Mouse (Mus musculus) adrenal gland, postnatal 14 days (tissue): ENCODE results near the gene Piezo1. TPM values are rescaled to one million over a fixed set of nuclear protein-coding genes. Genes with fewer than 3 reads are reported as not detected.

Source experiments
- DNase-seq: peaks from one replicate; pipeline ENCODE4 v3.0.0; 2021; ENCODE audit warnings: mixed read lengths
- total RNA-seq: library from RNA; stranded (reverse); gene quantifications from 2 replicates; pipeline ENCODE4 v1.2.3, GENCODE M21; 2021

Piezo1 gene
- total RNA-seq, 1 experiment from 2014 or later = 23.2 TPM

- peak; percentile 58 for DNase-seq
Observed at GRCm38 (mm10) chr8:122497016-122497734, 54.0 kb downstream of the Piezo1 start.

GRCm38 (mm10) chr8:122488387-122488786, 62.7 kb downstream of the Piezo1 start:
- DNase-seq = no peak

- no peak for DNase-seq
Observed at GRCm38 (mm10) chr8:122484831-122485230, 66.3 kb downstream of the Piezo1 start.

DNA sequence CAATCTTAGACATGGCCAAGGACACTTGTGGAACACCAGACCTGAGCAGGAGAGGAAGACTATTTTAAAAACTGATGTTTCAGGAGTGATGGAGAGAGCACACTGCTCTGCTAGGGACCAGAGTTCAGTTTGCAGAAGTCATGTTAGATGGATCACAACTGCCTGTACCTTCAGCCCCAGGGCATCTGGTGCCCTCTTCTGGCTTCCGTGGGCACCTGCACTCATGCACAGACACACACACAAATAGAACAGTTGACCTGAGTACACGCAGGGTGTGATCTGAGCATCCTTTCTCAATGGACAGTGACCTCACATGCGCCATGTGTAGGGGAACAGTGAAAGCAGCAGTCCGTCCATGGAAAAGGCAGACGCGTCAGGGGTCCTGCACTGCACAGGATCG, 67.3 kb downstream of the Piezo1 start:
- DNase-seq = no peak

- no peak for DNase-seq
Observed at GRCm38 (mm10) chr8:122482448-122482847, 68.7 kb downstream of the Piezo1 start.

DNA sequence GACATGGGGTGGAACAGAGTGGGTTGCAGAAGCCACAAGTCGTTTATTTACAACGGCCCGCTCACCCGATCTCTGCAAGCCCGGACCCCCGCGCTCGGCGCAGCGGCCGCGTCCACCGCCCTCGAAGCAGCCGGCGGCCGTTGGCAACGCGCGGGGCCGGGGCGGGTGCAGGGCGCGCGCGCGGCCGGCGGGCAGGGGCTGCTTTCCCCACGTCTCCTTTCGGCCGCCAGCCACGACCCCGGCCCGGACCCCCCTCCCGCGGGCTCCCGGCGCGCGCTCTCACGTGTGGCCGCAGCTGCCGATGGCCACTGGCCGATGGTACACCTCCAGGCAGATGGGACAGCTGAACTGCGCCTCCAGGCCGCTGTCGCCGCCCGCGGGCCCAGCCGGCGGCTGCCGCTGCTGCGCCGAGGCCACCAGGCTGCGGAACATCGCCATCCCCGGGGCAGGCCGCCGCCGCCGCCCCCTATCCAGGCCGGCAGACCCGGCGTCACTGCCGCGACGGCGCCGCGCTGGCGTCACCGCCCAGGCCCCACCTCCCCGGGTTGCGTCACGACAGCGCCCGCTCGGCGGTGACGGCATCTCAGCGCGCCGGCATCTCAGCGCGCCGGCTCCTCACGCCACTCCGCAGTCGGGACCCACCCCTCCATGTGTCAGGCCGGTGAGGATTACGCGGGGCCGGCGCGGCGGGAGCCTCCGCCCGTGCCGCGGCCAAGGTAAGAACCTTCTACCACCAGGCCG, 75.4 kb downstream of the Piezo1 start, which contains the start of the genes Rnf166 and Ctu2:
Rnf166 (minus strand) TSS at position 485 of the 741 bp plus-strand sequence.
Ctu2 (plus strand) TSS at position 564 of the 741 bp plus-strand sequence.
- peak; percentile 97 for DNase-seq

- peak; percentile 84 for DNase-seq
Observed at GRCm38 (mm10) chr8:122474951-122475560, 76.1 kb downstream of the Piezo1 start.

DNA sequence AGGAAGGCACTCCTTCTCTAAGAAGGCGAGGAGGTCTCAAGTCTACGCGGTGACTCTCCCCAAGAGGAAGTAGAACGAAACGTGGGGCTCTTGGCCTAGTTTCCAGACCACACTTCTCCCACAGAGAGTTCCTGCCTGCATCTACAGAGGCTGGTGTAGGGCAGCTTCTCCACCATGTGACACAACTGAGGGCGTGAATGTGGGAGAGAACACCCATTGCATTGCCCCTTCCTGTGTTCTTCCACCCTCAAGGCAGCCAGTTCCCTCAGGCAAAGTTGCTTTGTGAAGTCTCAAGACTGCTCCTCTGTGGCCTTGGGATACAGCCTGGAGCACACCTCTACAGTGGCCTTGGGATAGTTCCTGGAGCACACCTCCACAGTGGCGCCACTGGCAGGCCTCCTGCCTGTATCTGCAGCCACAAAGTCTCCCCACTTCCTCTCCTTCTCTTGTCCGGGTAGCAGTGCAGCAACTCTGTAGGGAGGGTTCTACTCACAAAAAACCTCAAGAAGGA, 77.2 kb downstream of the Piezo1 start:
- no peak for DNase-seq

GRCm38 (mm10) chr8:122470691-122471090, 80.4 kb downstream of the Piezo1 start:
- no peak for DNase-seq

DNA sequence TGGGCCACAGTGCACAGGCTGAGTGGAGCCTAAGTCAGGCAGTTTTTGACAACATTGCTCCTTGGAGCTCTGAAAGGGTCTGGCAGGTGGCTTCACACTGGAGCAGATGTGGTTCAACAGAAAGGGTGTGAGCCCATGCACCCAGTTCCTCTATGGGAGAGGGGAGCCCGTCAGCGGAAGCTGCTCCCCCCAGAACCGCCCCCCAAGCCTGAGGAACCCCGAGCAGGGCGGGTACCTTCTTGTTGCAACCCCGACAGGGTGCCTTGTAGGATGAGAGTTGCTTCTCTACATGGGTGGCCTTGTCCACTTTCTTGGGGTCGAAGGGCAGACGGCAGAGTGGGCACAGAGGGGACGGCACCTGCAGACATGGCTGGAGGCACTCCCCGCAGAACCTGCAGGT, 81.2 kb downstream of the Piezo1 start:
- no peak for DNase-seq

- DNase-seq = no peak
Observed at GRCm38 (mm10) chr8:122469407-122469806, 81.7 kb downstream of the Piezo1 start.

DNA sequence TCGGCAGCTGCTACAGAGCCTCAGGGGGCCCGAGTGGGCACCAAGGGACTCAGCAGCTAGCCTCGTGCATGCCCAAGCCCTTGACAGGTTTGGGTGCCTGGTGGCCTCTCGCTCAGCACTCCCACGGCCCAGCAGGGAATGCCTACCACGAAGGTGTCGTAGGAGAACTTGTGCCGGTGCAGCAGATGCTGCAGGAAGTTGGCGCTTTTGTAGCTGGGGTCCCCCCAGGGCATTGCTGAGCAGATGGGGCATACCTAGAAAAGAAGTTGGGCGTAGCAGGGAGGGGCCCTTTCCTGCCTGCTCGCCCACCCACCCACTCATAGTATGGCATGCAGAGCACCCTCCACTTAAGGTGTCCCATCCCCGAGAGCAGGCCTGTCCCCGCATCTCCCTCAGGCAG, 83.3 kb downstream of the Piezo1 start:
- DNase-seq = no peak

DNA sequence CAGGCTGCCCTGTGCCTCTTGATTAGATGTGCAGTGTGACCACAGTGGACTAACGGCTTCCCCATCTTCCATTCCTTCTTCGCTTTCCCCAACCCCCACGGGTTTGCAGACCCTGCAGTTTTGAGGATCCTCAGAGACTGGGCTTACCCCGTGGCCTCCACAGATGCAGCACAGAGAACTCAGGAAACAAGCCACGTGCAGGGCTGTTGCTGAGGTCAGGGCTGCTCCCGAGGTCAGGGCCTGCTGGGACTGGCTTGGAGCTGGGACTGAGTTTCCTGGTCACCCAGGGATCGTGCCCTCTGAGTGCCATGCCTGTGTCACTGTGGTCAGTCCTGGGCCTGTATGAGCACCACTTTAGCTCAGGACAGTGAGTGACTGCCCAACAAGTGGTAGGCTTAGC, 86.1 kb downstream of the Piezo1 start:
- peak; percentile 50 for DNase-seq

DNA sequence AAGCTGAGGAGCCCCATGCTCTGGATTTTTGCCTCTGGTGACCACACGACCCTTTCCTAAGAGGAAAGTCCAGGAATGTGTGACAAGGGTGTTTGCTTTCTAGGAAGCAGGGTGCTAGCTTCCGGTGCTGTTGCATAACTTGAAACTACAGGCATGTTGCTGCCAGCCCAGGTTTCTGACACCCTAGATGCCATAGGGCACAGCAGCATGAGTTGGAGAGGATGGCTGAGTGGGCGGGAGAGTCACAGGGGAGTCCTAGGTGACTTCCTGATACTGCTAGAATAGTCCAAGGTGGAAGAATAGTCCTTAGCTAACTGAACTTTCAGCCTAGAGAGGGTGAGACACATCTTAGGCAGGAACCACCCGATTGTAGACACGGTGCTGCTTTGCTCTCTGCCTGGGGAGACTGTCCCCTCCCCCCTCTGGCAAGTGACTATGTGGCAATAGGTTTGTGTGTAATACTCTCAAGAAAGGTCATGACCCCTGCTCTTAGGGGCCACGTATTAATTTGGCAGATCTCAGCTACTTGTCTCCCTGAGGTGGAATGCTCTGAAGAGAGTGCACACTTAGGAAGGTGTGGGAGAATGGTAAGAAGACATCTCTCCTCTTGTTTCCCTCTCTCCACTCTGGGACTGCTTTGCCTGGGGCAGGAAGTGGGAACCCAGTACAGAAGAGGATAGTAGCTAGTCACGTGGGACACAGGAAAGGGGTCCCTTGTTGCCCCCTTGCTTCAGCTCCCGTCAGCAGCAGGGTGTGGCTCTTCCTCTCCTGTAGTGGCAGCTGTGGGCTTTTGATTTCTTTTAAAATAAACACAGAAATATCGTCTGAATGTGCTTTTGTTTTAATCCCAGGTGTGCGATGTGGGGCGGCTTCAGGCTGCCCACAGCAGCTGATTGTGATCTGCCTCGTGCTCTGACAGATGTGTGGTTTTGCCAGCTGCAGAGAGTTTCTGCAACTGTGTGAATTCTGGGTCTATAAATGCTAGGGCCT, 87.2 kb downstream of the Piezo1 start:
- peak; percentile 46 for DNase-seq

- DNase-seq = no peak
Observed at GRCm38 (mm10) chr8:122462510-122462909, 88.6 kb downstream of the Piezo1 start.

DNA sequence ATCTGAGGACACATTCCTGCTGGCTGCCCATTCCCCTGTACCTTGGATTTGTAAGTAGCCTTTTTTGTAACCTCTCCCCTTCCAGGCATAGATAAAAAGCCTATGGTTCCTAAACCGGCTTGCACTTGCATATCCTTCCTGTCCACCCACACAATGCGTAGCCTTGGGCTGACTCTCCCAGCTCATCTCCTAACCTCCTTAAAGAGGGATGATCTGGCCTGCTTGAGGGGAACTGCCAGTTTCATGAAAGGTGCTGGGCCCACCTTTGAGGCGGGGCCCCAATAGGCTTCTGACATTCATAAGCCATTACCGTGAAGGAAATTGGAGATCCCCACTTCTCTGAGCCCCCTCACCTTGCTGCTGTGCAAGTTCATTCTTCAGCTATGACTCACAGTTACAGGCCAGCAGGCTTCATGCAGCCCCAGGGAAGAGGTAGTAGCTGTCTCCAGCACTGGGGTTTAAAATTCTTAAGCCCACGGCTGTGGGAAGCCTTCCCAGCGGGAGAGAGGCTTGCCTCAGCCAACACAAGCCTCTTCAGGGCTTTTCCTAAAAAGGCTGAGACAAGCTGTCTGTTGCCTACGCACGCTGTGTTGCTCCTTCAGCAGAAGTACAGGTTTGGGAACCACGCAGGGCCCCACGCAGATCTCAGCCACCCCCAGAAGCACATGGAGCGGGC, 89.5 kb downstream of the Piezo1 start:
- DNase-seq = no peak

GRCm38 (mm10) chr8:122460524-122461472, 90.3 kb downstream of the Piezo1 start, which contains the start of gene Snai3:
TSS of gene Snai3 (minus strand) at chr8:122460733.
- DNase-seq = peak; percentile 65

DNA sequence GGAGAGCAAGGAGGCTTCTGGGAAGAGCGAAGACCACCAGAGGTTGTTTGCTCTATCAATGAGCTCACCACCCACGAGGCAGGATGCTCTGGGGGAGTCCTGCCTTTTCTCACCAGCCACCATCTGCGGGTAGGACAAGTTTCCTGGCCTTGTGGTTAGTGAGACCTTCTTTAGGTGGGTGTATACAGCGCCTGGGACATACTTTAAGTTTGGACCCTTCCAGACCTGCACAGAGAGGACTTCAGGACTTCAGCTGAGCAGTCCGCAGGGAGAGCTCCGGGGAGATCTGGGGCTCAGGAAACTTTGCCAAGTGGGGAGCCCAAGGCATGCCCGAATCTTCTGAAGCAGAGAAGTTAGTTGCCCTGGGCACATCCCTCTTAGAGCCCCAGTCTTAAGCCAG, 91.1 kb downstream of the Piezo1 start:
- DNase-seq = no peak

DNA sequence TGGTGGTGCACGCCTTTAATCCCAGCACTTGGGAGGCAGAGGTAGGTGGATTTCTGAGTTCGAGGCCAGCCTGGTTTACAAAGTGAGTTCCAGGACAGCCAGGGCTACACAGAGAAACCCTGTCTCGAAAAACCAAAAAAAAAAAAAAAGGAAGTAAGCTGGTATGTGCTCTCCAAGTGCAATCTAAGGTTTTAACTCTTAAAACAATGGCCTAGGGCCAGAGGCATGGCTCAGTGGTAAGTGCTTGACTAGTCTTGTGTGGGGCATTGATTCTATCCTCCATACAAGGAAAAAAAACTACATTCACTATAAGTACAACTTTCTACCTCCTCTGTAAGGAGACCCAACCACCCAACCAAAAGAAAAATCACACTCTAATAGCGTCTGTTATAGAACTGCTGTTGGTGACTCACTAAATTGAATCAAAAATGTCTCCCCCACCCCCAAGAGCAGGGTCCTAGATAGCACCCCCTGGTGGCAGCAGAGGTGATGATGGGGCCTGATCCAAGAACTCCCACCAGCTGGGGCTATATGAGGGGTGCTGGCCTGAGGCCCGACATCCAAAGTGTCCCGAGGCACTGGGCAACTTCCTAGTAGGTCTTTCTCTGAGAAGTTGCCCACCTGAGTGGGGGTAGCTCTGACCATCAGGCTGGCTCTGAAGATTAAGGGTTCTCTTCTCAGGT, 91.8 kb downstream of the Piezo1 start:
- no peak for DNase-seq
